Mouse (Mus musculus) T-helper 1 cell (primary cell): Measurements from ENCODE around the gene Ptpdc1.

Experiments
- in situ Hi-C: fragments of 300-600 bp; cut with MboI, MseI; formaldehyde crosslinking; loops from one replicate; pipeline ENCODE4 v1.15.1; 2025; ENCODE audit warnings: high pct_unique_total_duplicates

The Ptpdc1 gene

DNA sequence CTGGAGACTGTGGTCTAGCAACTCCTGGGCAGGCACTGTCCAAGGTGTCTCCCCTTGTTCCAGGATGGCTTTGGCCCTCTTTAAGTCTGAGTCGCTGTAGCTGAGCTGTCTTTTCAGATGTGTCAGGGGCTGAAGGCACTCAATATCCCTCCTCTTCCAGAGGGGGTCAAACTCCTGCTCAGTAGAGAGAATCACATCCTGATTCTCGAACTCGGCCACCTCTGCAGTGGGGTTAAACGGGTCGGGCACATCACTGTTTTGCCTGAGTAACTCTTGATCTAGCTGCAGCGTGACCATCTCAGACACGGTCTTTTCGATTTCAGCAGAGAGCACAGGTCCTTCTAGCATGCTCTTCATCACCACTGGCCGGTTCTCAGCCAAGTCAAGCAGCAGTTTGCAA is 39.0 kb downstream of the Ptpdc1 start:
- in situ Hi-C loops: loop anchor here (10.0 kb wide), 1 partner anchor 1002 kb away; no protein-coding TSS in a partner anchor

DNA sequence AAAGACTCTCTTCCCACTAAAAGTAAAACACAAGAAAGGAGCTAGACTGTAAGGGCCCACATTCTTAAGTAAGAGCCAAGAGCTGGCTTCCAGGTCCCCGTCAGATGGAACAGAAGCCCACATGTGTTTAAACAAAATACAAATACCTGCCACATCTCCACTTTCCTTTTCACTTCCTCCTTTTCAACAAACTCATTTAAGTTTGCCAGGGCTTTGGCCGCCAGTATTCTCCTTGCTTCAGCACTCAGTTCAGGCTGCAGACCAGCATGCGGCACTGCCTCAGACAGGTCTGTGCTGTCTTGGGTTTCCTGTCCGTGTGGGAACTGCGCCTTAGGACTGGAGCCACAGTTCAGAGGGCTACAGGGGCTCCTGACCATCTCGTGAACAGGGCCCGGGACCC is 39.7 kb downstream of the Ptpdc1 start:
- in situ Hi-C loops: loop anchor here (10.0 kb wide), 1 partner anchor 1001 kb away; no protein-coding TSS in a partner anchor

- in situ Hi-C loops: loop anchor here (10.0 kb wide), 1 partner anchor 998 kb away; no protein-coding TSS in a partner anchor
These were observed 42.6 kb downstream of the Ptpdc1 start for GRCm38 (mm10) chr13:48582688-48583379.

GRCm38 (mm10) chr13:48578616-48579015 is 46.8 kb downstream of the Ptpdc1 start:
- in situ Hi-C loops: no loop called here

DNA sequence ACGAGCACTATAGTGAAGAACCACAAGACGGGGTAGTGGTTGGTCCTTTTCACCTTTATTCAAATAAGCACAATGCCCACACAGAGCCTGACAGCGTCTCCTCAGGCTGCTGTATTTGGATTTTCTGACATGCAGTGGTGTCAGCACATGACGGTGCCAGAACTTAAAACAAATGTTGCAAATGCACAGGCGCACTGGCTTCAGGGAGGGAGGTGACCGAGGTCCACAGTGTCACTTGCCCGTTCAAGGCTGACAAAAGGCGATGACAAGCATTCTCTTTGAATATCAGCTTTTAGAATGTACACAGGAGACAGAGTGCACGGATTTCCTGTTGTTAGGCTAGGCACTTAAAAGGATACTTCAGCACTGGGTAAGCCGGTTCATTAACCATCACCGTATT is 47.6 kb downstream of the Ptpdc1 start:
- in situ Hi-C loops: no loop called here

DNA sequence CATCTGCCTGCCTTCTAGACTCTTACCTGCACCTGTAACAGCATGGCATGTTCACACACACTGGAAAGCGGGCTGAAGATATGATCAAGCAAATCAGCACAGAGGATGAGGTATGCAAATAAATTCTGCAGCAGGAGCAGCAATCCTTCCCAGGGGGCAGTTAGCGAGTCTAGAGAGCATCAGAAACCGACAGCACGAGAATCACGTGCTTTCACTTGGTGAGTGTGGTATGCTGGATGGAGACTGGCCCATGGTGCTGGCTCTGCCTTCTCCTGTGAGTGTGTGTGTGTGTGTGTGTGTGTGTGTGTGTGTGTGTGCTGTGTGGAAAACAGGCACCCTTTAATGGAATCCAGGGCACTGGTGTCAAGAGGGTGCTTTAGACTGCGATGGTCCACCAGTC is 48.5 kb downstream of the Ptpdc1 start:
- in situ Hi-C loops: no loop called here

- in situ Hi-C loops: loop anchor here (5.0 kb wide), 1 partner anchor 42 kb away; no protein-coding TSS in a partner anchor
These were observed 50.7 kb downstream of the Ptpdc1 start for GRCm38 (mm10) chr13:48574718-48575117.

DNA sequence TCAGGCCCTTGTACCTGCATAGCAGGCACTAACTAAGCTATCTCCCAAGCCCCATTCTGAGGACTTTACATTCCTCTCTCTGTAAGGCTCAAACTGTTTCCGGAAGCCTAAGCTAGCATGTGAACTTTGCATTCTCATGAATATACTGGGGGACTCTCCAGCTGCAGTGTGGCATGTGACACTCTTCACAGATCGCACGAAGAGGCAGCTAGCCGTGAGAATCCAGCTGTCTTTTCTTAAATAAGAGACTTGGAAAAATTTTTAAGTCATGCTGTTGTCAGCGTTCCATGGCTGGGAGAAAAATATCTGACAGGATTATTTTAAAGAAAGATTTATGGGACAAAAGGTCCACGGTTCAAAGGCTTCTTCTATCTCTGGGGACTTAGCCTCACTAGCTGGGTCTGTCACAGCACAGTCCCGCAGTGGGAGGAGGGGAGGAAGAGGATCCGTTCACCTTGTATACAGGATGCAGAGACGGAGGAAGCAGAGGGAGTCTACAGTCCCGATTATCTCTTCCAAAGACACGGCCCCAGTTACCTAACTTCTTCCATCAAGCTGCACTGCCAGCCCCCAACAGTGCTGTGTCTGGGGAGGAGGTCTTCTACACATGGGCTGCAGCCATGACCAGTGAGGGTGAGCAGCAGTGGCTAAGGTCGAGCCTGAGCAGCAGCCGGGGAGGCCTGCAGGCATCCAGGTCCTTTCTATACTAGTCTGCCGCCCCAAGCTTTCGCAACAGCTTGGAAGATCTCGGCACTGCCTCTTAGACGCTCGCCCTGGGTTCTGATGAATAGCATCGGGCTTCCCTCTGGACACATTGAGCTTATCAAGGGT is 51.7 kb downstream of the Ptpdc1 start:
- in situ Hi-C loops: loop anchor here (5.0 kb wide), 1 partner anchor 41 kb away; no protein-coding TSS in a partner anchor

- in situ Hi-C loops: loop anchor here (5.0 kb wide), 1 partner anchor 40 kb away; no protein-coding TSS in a partner anchor
These were observed 53.3 kb downstream of the Ptpdc1 start for GRCm38 (mm10) chr13:48572127-48572526.

- in situ Hi-C loops: loop anchor here (5.0 kb wide), 1 partner anchor 39 kb away; no protein-coding TSS in a partner anchor
These were observed 54.2 kb downstream of the Ptpdc1 start for GRCm38 (mm10) chr13:48571298-48571697.

- in situ Hi-C loops: loop anchor here (5.0 kb wide), 1 partner anchor 37 kb away; no protein-coding TSS in a partner anchor
These were observed 55.8 kb downstream of the Ptpdc1 start for GRCm38 (mm10) chr13:48569576-48570132.

DNA sequence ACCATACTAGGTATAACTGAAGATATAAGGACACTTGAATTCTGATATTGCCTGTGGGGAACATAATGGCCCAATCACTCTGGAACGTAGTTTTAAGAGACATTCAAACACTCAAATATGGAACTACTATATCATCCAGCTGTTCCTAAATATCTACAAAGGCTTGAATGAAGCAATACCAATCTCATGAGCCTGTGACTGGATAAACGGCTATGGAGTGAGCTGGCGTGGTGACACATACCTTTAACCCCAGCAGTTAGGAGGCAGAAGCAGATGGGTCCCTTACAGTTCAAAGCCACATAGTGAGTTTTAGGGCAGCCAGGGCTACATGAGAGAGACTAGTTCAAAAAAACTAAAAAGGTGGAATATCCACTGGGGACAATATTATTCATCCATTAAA is 57.8 kb downstream of the Ptpdc1 start:
- in situ Hi-C loops: no loop called here

DNA sequence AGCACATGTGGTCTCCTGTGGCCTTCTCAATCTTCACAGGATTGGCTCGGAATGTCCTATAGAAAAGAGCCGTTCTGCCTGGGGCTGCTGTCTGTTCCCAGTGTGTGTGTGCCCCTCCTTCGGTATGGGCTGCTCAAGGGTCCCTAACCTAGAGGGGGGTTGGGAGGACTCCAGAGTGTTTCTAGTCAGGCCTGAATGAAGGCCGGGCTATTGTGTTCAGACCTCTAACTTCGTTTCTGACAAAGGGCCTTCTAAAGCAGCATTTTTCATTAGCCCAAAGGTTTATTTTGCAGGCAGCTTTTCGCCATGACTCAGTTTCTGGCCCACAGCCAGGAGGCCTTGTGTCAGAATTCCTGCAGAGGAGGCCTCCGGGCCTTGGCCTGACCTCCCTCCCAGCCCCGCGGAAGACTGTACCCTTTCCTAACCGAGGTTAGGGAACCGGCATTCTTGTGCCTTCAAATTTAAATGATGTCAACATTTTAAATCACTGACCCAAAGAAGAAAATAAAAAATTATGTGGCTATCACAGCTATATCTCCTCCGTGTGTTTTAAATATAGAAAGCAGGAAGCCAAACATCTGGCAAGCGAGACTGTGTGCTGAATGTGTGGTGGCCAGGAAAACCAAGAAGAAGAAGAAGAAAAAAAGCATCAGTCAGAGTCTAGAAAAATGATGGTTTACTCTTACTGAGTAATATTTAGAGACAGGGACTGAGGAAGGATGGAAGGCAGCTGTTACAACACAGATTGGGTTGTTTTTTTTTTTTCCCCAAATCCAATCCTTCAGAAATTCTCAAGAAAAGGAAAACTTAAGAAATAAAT is 59.1 kb downstream of the Ptpdc1 start:
- in situ Hi-C loops: no loop called here

DNA sequence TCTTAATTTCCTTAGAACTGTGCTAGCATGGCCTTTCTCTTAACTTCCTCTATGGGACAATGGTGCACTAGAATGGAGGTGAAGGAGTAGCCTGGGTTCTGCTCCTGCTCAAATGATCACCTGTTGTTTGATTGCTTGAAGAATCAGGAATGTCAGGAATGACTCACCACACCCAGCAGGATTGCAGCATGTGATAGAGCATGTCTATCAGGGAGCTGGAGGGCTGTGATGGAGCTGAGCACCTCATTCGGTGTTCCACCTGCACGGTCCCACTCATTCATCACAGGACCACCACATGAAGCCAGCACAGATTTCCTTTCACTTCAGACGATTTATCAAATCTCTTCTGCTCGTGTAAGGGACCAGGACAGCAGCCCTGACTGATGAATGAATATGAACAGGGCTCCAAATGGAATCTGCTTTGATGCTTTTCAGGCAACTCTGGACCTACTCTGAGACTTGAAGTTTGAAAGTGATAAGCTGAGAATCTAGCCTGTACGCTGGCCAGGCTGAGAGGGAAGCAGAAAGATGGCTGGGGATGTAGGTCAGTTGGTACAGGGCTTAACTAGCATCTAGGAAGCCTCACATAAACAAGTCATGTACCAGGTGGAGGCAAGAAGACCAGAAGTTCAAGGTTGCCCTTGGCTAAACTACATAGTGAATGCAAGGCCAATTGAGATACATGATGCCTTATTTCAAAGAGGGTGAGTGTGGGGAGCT is 60.4 kb downstream of the Ptpdc1 start:
- in situ Hi-C loops: no loop called here

DNA sequence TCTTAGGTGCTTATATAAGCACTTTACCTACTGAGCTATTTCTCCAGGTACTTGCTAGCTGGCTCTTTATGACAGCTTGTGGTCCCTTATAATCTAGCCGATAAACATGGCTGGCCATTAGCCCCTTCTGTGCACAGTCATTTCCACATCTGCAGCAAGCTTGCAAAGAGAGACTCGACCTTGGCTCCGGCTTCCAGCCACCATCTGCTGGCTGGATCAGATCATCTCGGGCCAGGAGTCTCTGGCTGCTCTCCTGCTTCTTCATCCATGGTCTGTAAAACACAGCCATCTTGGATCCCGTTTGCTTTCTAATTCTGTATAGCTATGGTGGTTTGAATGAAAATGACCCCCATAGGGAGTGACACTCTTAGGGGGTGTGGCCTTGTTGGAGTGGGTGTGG is 63.1 kb downstream of the Ptpdc1 start:
- in situ Hi-C loops: no loop called here

DNA sequence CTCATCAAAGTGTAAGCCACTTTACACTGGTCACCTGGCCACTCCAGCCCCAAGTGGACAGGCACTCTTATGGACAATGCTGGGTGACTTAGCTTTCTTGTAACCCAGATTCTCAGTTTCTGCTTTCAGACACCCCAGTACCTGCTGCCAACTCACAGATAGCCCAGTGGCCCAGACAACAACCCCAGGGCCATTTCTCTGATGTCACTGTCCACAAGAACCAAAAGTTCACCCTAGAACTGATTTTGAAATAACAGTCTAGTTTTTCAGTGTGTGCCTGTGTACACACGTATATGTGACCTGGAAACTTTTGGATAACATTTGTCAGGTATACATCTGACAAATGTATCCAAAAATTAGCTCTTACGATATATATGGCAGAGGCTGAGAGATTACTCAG is 64.0 kb downstream of the Ptpdc1 start:
- in situ Hi-C loops: no loop called here

DNA sequence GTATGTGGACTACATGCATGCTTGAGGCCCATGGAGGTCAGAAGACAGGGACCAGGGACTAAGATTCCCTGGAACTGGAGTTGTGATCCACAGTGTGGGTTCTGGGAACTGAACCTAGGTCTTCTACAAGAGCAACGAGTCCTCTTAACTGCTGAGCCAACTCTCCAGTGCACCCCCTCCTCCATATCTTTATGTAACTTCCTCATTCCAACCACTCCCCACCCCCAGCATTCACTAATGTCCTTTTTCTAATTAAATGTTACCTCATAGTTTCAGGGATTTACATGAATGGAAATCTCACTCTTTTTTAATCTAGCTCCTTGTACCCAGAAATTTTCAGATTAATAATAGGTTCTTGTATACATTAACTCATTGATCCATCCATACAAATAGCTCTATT is 69.5 kb downstream of the Ptpdc1 start:
- in situ Hi-C loops: no loop called here

DNA sequence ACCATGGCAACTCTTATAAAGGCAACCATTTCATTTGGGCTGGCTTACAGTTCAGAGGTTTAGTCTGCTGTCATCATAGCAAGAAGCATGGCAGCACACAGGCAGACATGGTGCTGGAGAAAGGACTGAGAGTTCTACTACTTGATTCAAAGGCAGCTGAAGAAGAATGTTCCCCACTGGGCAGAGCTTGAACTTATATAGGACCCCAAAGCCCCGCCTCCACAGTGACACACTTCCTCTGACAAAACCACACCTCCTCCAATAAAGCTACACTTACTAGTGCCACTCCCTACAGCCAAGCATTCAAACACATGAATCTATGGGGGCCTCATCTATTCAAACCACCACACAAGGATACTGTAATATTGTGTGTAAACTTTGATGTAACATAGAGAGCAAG is 70.9 kb downstream of the Ptpdc1 start:
- in situ Hi-C loops: no loop called here

DNA sequence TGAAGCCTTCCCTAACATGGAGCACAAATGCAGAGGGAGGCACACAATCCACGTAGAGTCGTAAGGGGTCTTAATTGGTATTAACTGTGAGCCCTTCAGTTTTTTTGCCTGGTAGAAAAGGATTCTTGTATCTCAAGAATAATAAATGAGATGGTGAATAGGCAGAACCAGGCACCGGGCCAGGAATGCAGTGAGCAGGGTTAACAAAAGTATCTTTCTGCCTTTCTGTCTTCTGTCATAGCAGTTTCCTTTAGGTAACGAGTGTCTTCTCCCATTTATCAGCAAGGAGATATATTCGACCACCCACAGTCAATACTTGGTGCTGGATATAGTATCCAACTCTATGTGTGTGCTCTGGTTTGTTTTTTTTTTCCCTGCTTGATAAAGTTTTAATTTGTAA is 72.0 kb downstream of the Ptpdc1 start:
- in situ Hi-C loops: no loop called here

- in situ Hi-C loops: no loop called here
These were observed 73.0 kb downstream of the Ptpdc1 start for GRCm38 (mm10) chr13:48552181-48553090.
